Mouse (Mus musculus): ENCODE results near the gene Kctd8.

GRCm38 (mm10) chr5:69108718-69109117 is 232.8 kb downstream of the Kctd8 start:
- TF ChIP-seq EP300 (IDR thresholded peaks at IDR 0.05; ENCODE audit: insufficient read depth, low read depth, low read length) (no peak), POLR2A (IDR thresholded peaks at IDR 0.05; ENCODE audit: insufficient read depth, low read length) (no peak), CTCF (IDR thresholded peaks at IDR 0.05; ENCODE audit: low read depth, low read length) (no peak)
